Mouse (Mus musculus): ENCODE results near the gene Mfsd13b.
"Not testable (repeated sequence)": the region's sequence is repeated elsewhere in the genome, so short reads cannot be mapped to it uniquely, and the experiment has no call there.

The Mfsd13b gene

GRCm38 (mm10) chr7:120982968-120983367 lies 659 bp downstream of the Mfsd13b start:
- DNase-seq (ENCODE audit: low read depth, low spot score) = peak; percentile 28

- DNase-seq (ENCODE audit: low read depth, low spot score) = no peak
Observed at GRCm38 (mm10) chr7:120991191-120991590, 8.9 kb downstream of the Mfsd13b start.

GRCm38 (mm10) chr7:120999021-120999530 lies 16.8 kb downstream of the Mfsd13b start:
- DNase-seq (ENCODE audit: low read depth, low spot score) = no peak

- no peak for DNase-seq (ENCODE audit: low read depth, low spot score)
Observed at GRCm38 (mm10) chr7:121000065-121000822, 17.9 kb downstream of the Mfsd13b start.

- DNase-seq (ENCODE audit: low read depth, low spot score) = no peak
Observed at GRCm38 (mm10) chr7:121001879-121002278, 19.6 kb downstream of the Mfsd13b start.

GRCm38 (mm10) chr7:121002407-121002928 lies 20.2 kb downstream of the Mfsd13b start:
- DNase-seq (ENCODE audit: low read depth, low spot score) = no peak

GRCm38 (mm10) chr7:121003793-121004418 lies 21.6 kb downstream of the Mfsd13b start:
- DNase-seq (ENCODE audit: low read depth, low spot score) = no peak

GRCm38 (mm10) chr7:121011794-121012689 lies 29.7 kb downstream of the Mfsd13b start:
- DNase-seq (ENCODE audit: low read depth, low spot score) = no peak

- DNase-seq (ENCODE audit: low read depth, low spot score) = no peak
Observed at GRCm38 (mm10) chr7:121014486-121014885, 32.2 kb downstream of the Mfsd13b start.

- DNase-seq (ENCODE audit: low read depth, low spot score) = no peak
Observed at GRCm38 (mm10) chr7:121018778-121019177, 36.5 kb downstream of the Mfsd13b start.

GRCm38 (mm10) chr7:121020277-121020676 lies 38.0 kb downstream of the Mfsd13b start:
- DNase-seq (ENCODE audit: low read depth, low spot score) = no peak

GRCm38 (mm10) chr7:121025221-121026008 lies 43.1 kb downstream of the Mfsd13b start:
- DNase-seq (ENCODE audit: low read depth, low spot score) = no peak

- no peak for DNase-seq (ENCODE audit: low read depth, low spot score)
Observed at GRCm38 (mm10) chr7:121026300-121026699, 44.0 kb downstream of the Mfsd13b start.

- DNase-seq (ENCODE audit: low read depth, low spot score) = not testable (repeated sequence)
Observed at GRCm38 (mm10) chr7:121029947-121030346, 47.6 kb downstream of the Mfsd13b start.

GRCm38 (mm10) chr7:121033856-121034652 lies 51.7 kb downstream of the Mfsd13b start, which contains the start of gene Mettl9:
Gene Mettl9 (plus strand): TSS chr7:121034445.
- DNase-seq (ENCODE audit: low read depth, low spot score) = peak; percentile 98

GRCm38 (mm10) chr7:121034701-121035141 lies 52.4 kb downstream of the Mfsd13b start:
- DNase-seq (ENCODE audit: low read depth, low spot score) = no peak

GRCm38 (mm10) chr7:121035161-121035721 lies 52.9 kb downstream of the Mfsd13b start:
- DNase-seq (ENCODE audit: low read depth, low spot score) = peak; percentile 47

- no peak for DNase-seq (ENCODE audit: low read depth, low spot score)
Observed at GRCm38 (mm10) chr7:121040595-121040994, 58.3 kb downstream of the Mfsd13b start.

GRCm38 (mm10) chr7:121041989-121042388 lies 59.7 kb downstream of the Mfsd13b start:
- DNase-seq (ENCODE audit: low read depth, low spot score) = no peak

All from mesoderm, embryonic 11.5 days (tissue).